Mouse (Mus musculus): ENCODE data around the gene Atp2b1.

- TF ChIP-seq CTCF (IDR thresholded peaks at IDR 0.05; ENCODE audit: borderline replicate concordance, control insufficient read depth, extremely low read depth, insufficient read depth, low read length, poor library complexity) (no peak), POLR2A (IDR thresholded peaks at IDR 0.05; ENCODE audit: control insufficient read depth, extremely low read depth, insufficient read depth, low read length, poor library complexity) (no peak)
Observed at GRCm38 (mm10) chr10:98914810-98915241, 620 bp downstream of the Atp2b1 start.

All from thymus, adult 2 months (tissue).